ENCODE assay signal across 28 mouse cellular contexts in genomic region chr8:116670604-116671003, GRCm38 (mm10).
DNase-seq lines count a peak whose midpoint lies in the region; ATAC-seq and TF ChIP-seq lines count a peak whose summit lies in the region.
"Had no signal": no experiment of that assay in that cellular context is flagged by ENCODE, and none has a peak within 500 bp of the region (broad histone marks: within the 10 kb centered on the region; RNA-seq: fewer than 3 reads in every experiment).

No protein-coding gene starts in this region.

- H3K9ac ChIP-seq in stomach, embryonic 15.5 days, result no peak overlapping the region
- H3K9ac ChIP-seq in stomach, postnatal 0 days (ENCODE audit: low read length), result no peak overlapping the region
- H3K9ac ChIP-seq in ES-Bruce4 (ENCODE audit: low read depth, poor library complexity, severe bottlenecking), result no peak overlapping the region
- H3K9ac ChIP-seq in hindbrain, embryonic 14.5 days, result no peak overlapping the region
- no peak overlapping the region for H3K9ac ChIP-seq in neural tube, embryonic 15.5 days (replicated peaks)
- no peak overlapping the region for H3K9ac ChIP-seq in hindbrain, embryonic 12.5 days
- H3K9ac ChIP-seq: embryonic facial prominence, embryonic 12.5 days; forebrain, embryonic 15.5 days; heart, embryonic 12.5 days; kidney, embryonic 15.5 days; limb, embryonic 15.5 days; liver, embryonic 15.5 days; lung, embryonic 14.5 days; midbrain, embryonic 15.5 days had no signal

- no peak overlapping the region for H3K4me3 ChIP-seq in stomach, embryonic 15.5 days (replicated peaks)
- H3K4me3 ChIP-seq in stomach, postnatal 0 days (ENCODE audit: low read depth, low read length), result no peak overlapping the region
- H3K4me3 ChIP-seq in ES-Bruce4 (ENCODE audit: low read depth, low read length), result peak overlapping the region; percentile 42
- H3K4me3 ChIP-seq in hindbrain, embryonic 14.5 days (replicated peaks; ENCODE audit: low read length), result no peak overlapping the region
- no peak overlapping the region for H3K4me3 ChIP-seq in neural tube, embryonic 15.5 days (replicated peaks)
- H3K4me3 ChIP-seq in hindbrain, embryonic 12.5 days, result no peak overlapping the region
- H3K4me3 ChIP-seq: embryonic facial prominence, embryonic 12.5 days; forebrain, embryonic 15.5 days; heart, embryonic 12.5 days; kidney, embryonic 15.5 days; limb, embryonic 15.5 days; liver, embryonic 15.5 days; midbrain, embryonic 10.5 days; midbrain, embryonic 15.5 days had no signal

- H3K36me3 ChIP-seq in stomach, embryonic 15.5 days, result no peaks in the 10 kb centered on the region
- no peaks in the 10 kb centered on the region for H3K36me3 ChIP-seq in stomach, postnatal 0 days (ENCODE audit: control insufficient read depth, insufficient read depth, low read length)
- peaks cover 29% of the 10 kb centered on the region for H3K36me3 ChIP-seq in ES-Bruce4 (ENCODE audit: control insufficient read depth, insufficient read depth, low read length, poor library complexity, severe bottlenecking)
- H3K36me3 ChIP-seq in hindbrain, embryonic 14.5 days (replicated peaks; ENCODE audit: control insufficient read depth, insufficient read depth), result no peaks in the 10 kb centered on the region
- H3K36me3 ChIP-seq in neural tube, embryonic 15.5 days, result peaks cover 3% of the 10 kb centered on the region; the same call in 1 of the 2 replicates
- no peaks in the 10 kb centered on the region for H3K36me3 ChIP-seq in hindbrain, embryonic 12.5 days
- H3K36me3 ChIP-seq: embryonic facial prominence, embryonic 12.5 days; forebrain, embryonic 15.5 days; heart, embryonic 12.5 days; kidney, embryonic 15.5 days; limb, embryonic 15.5 days; liver, embryonic 15.5 days; midbrain, embryonic 10.5 days; midbrain, embryonic 15.5 days had no signal

- TF ChIP-seq CTCF in stomach, postnatal 0 days (IDR thresholded peaks at IDR 0.05; ENCODE audit: low read depth), result no peak
- no peak for TF ChIP-seq CTCF in ES-Bruce4 (IDR thresholded peaks at IDR 0.05; ENCODE audit: low read depth, low read length)

- no peak overlapping the region for H3K27ac ChIP-seq in stomach, embryonic 15.5 days
- no peak overlapping the region for H3K27ac ChIP-seq in stomach, postnatal 0 days (replicated peaks)
- H3K27ac ChIP-seq in ES-Bruce4 (ENCODE audit: insufficient read depth, low read length), result peak overlapping the region; percentile 29; the same call in 1 of the 2 replicates
- no peak overlapping the region for H3K27ac ChIP-seq in hindbrain, embryonic 14.5 days
- no peak overlapping the region for H3K27ac ChIP-seq in neural tube, embryonic 15.5 days (replicated peaks)
- no peak overlapping the region for H3K27ac ChIP-seq in hindbrain, embryonic 12.5 days
- H3K27ac ChIP-seq: embryonic facial prominence, embryonic 12.5 days; forebrain, embryonic 15.5 days; kidney, embryonic 15.5 days; limb, embryonic 15.5 days; liver, embryonic 15.5 days; midbrain, embryonic 10.5 days; midbrain, embryonic 15.5 days had no signal

- DNase-seq in stomach, postnatal 0 days (ENCODE audit: low spot score), result no peak
- DNase-seq in WW6 (ENCODE audit: low read depth, low spot score), result peak; percentile 65
- no peak for DNase-seq in hindbrain, embryonic 14.5 days (ENCODE audit: low spot score)
- DNase-seq: adrenal gland, postnatal 14 days; cerebellum, adult 11 months; cerebellum, adult 9-10 months; embryo, embryonic 11 days; gastrocnemius, postnatal 14 days; kidney, adult 18-20 months; kidney, postnatal 25 days; left cerebral cortex, postnatal 4 days; lung, embryonic 14.5 days; lung, postnatal 14 days; right cerebral cortex, postnatal 25 days; thymus, postnatal 25 days had no signal

- ATAC-seq in stomach, embryonic 15.5 days (ENCODE audit: insufficient read depth, low FRiP score, low read depth), result peak; percentile 27; the same call in 1 of the 2 replicates
- no peak for ATAC-seq in stomach, postnatal 0 days (ENCODE audit: low FRiP score, low TSS enrichment)
- no peak for ATAC-seq in hindbrain, embryonic 14.5 days (ENCODE audit: low FRiP score)
- no peak for ATAC-seq in neural tube, embryonic 15.5 days (ENCODE audit: low FRiP score)
- no peak for ATAC-seq in hindbrain, embryonic 12.5 days (ENCODE audit: low FRiP score)
- ATAC-seq: forebrain, embryonic 15.5 days; hindbrain, embryonic 16.5 days; midbrain, embryonic 15.5 days had no signal

- H3K27me3 ChIP-seq in stomach, embryonic 15.5 days (replicated peaks), result no peaks in the 10 kb centered on the region
- no peaks in the 10 kb centered on the region for H3K27me3 ChIP-seq in stomach, postnatal 0 days (ENCODE audit: control insufficient read depth, insufficient read depth, low read length)
- H3K27me3 ChIP-seq in ES-Bruce4 (ENCODE audit: control insufficient read depth, insufficient read depth, low read length, poor library complexity, severe bottlenecking), result no peaks in the 10 kb centered on the region
- H3K27me3 ChIP-seq in hindbrain, embryonic 14.5 days (ENCODE audit: control insufficient read depth, insufficient read depth, low read length), result no peaks in the 10 kb centered on the region
- no peaks in the 10 kb centered on the region for H3K27me3 ChIP-seq in neural tube, embryonic 15.5 days (replicated peaks)
- no peaks in the 10 kb centered on the region for H3K27me3 ChIP-seq in hindbrain, embryonic 12.5 days
- H3K27me3 ChIP-seq: embryonic facial prominence, embryonic 12.5 days; forebrain, embryonic 15.5 days; heart, embryonic 12.5 days; kidney, embryonic 15.5 days; limb, embryonic 15.5 days; liver, embryonic 15.5 days; midbrain, embryonic 15.5 days had no signal

- no peak for TF ChIP-seq EP300 in stomach, postnatal 0 days (optimal IDR thresholded peaks at IDR 0.05)
- no peak for TF ChIP-seq EP300 in ES-Bruce4 (IDR thresholded peaks at IDR 0.05; ENCODE audit: insufficient read depth, low read depth, low read length)

- no peaks in the 10 kb centered on the region for H3K4me1 ChIP-seq in stomach, embryonic 15.5 days
- no peaks in the 10 kb centered on the region for H3K4me1 ChIP-seq in stomach, postnatal 0 days (replicated peaks; ENCODE audit: control insufficient read depth, insufficient read depth)
- H3K4me1 ChIP-seq in ES-Bruce4 (ENCODE audit: control insufficient read depth, insufficient read depth, low read length), result peaks cover 2% of the 10 kb centered on the region
- no peaks in the 10 kb centered on the region for H3K4me1 ChIP-seq in hindbrain, embryonic 14.5 days (replicated peaks; ENCODE audit: control insufficient read depth, insufficient read depth, low read length)
- no peaks in the 10 kb centered on the region for H3K4me1 ChIP-seq in neural tube, embryonic 15.5 days
- H3K4me1 ChIP-seq in hindbrain, embryonic 12.5 days, result no peaks in the 10 kb centered on the region
- H3K4me1 ChIP-seq: embryonic facial prominence, embryonic 12.5 days; forebrain, embryonic 15.5 days; heart, embryonic 12.5 days; kidney, embryonic 15.5 days; limb, embryonic 15.5 days; liver, embryonic 15.5 days; midbrain, embryonic 10.5 days; midbrain, embryonic 15.5 days had no signal

- H3K4me2 ChIP-seq in stomach, embryonic 15.5 days, result no peak overlapping the region
- H3K4me2 ChIP-seq in stomach, postnatal 0 days (replicated peaks; ENCODE audit: low read depth), result no peak overlapping the region
- H3K4me2 ChIP-seq in hindbrain, embryonic 14.5 days (replicated peaks), result no peak overlapping the region
- no peak overlapping the region for H3K4me2 ChIP-seq in neural tube, embryonic 15.5 days
- H3K4me2 ChIP-seq in hindbrain, embryonic 12.5 days (replicated peaks), result no peak overlapping the region
- H3K4me2 ChIP-seq: embryonic facial prominence, embryonic 12.5 days; forebrain, embryonic 15.5 days; heart, embryonic 12.5 days; kidney, embryonic 15.5 days; limb, embryonic 15.5 days; liver, embryonic 15.5 days; lung, embryonic 14.5 days; midbrain, embryonic 15.5 days had no signal

- 84% methylated on average over 7 of the region's 7 CpGs for WGBS in stomach, embryonic 15.5 days
- WGBS in stomach, postnatal 0 days, result 84% methylated on average over 7 of the region's 7 CpGs
- whole genome bisulfite sequencing in hindbrain, embryonic 14.5 days, result 92% methylated on average over 7 of the region's 7 CpGs
- WGBS in neural tube, embryonic 15.5 days, result 90% methylated on average over 7 of the region's 7 CpGs
- 84% methylated on average over 7 of the region's 7 CpGs for WGBS in hindbrain, embryonic 12.5 days

- TF ChIP-seq POLR2A in ES-Bruce4 (IDR thresholded peaks at IDR 0.05; ENCODE audit: insufficient read depth, low read length), result no peak

- no peaks in the 10 kb centered on the region for H3K9me3 ChIP-seq in stomach, embryonic 15.5 days
- no peaks in the 10 kb centered on the region for H3K9me3 ChIP-seq in stomach, postnatal 0 days (ENCODE audit: control insufficient read depth, low read length)
- H3K9me3 ChIP-seq in ES-Bruce4 (replicated peaks; ENCODE audit: control insufficient read depth, insufficient read depth, low read length, poor library complexity, severe bottlenecking), result no peaks in the 10 kb centered on the region
- H3K9me3 ChIP-seq in hindbrain, embryonic 14.5 days (ENCODE audit: control insufficient read depth, low read length), result peaks cover 5% of the 10 kb centered on the region; the same call in 1 of the 2 replicates
- no peaks in the 10 kb centered on the region for H3K9me3 ChIP-seq in neural tube, embryonic 15.5 days (replicated peaks)
- peaks cover 16% of the 10 kb centered on the region for H3K9me3 ChIP-seq in hindbrain, embryonic 12.5 days (replicated peaks)
- H3K9me3 ChIP-seq: forebrain, embryonic 15.5 days; kidney, embryonic 15.5 days; limb, embryonic 15.5 days; midbrain, embryonic 15.5 days had no signal
